Mouse (Mus musculus) right cerebral cortex, postnatal 14 days (tissue): ENCODE measurements around the gene Cdk14.

Experiments
- DNase-seq: peaks from one replicate; pipeline ENCODE4 v3.0.0; 2022

The Cdk14 gene

GRCm38 (mm10) chr5:5419992-5420455, at the start of gene Cdk14:
TSS of gene Cdk14 (minus strand) at chr5:5420312.
- no peak for DNase-seq

- no peak for DNase-seq
Measured at GRCm38 (mm10) chr5:5465256-5465655, 45.1 kb upstream of the Cdk14 start.

DNA sequence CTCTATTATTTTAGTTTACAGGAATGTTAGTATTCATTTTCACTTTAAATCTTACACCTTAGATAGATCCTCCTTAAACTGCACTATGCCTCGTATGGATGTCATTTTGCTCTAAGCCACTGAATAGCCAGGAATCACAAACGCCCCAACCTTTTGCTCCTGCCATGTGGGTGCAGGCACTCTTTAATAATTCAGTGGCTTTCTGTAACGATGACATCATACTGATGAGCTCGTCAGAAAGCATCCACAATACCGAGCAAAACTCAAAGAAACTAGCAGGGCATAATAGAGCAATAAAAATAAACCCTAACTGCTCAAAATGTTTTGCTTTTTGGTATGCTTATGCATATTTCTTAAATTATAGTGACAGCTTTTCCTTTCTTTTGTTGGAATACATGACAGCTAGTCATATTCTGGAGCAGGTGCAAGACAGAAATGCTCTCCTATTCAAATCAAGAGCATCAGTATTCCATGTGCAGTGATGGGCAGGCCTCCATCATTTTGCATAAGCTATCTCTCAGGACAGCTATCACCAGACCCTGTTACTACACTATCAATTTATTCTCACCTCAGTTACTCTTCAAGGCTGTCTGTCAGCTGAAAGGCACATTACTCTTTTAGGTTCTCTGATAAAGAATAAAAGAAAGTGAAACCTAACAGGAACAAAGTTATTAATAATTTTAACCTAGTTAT, 11.8 kb upstream of the Cdk14 start:
- no peak for DNase-seq

DNA sequence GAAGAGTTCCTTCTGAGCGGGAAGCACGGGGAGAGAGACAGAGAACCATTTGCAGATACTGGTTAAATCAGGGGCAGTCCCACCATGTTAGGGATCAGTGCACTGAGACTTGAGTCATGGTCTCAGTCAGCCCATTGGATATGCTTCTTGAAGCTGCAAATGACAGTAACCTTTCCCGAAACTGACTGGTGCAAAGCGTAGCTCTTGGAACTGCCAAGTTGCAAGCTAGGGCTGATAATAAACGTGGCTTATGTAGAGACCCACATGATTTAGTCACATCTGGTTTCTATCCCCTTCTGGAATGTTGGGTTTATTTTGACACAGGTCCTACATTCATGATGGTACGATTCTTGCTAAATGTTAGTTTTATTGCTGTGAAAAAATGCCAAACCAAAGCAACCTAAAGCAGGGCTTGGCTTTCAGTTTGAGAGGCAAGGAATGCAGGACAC, 3.6 kb upstream of the Cdk14 start:
- DNase-seq: no peak

GRCm38 (mm10) chr5:5423081-5423480, 3.0 kb upstream of the Cdk14 start:
- no peak for DNase-seq

- no peak for DNase-seq
Measured at GRCm38 (mm10) chr5:5421439-5421838, 1.3 kb upstream of the Cdk14 start.

DNA sequence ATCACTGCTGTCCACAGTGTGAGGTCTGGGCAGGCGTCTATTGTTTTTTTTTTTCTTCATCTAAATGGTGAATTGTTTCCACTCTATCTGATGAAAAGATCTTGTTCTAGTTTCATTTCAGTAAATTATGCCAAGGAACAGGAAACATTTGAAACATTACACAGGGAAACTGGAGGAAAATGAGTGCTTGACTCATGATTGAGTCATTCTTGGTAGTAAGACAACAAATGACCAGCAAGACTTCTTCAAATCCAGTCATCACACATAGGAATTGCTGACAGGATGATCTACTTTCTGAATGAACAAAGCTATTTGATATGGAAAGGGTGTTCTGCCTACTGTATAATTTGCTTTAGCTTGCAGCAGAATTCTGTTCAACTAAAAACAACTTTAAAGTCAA, 859 bp downstream of the Cdk14 start:
- DNase-seq: no peak

DNA sequence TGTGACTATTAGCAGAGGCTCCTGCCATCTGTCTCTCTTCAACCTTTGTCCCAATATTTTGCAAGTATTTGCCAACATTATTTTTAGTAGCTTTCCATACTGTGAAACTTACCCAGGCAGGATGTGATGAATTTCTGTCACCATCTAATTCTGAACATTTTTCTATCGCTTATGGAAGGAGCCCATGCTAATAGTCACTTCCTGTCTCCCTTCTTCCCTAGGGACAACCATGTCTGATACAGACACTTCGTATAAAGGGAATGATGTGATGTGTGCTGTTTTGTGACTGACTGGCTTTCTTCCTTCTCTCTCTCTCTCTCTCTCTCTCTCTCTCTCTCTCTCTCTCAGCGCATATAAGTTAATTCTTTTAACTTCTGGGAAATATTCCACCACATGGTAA, 5.3 kb downstream of the Cdk14 start:
- no peak for DNase-seq

GRCm38 (mm10) chr5:5411886-5412285, 8.2 kb downstream of the Cdk14 start:
- no peak for DNase-seq

- DNase-seq: no peak
Measured at GRCm38 (mm10) chr5:5401986-5402385, 18.1 kb downstream of the Cdk14 start.

GRCm38 (mm10) chr5:5392786-5393185, 27.3 kb downstream of the Cdk14 start:
- DNase-seq: no peak

GRCm38 (mm10) chr5:5380731-5381718, 39.1 kb downstream of the Cdk14 start:
- DNase-seq: no peak

GRCm38 (mm10) chr5:5379870-5380730, 40.0 kb downstream of the Cdk14 start:
- DNase-seq: peak; percentile 58

GRCm38 (mm10) chr5:5379501-5379869, 40.6 kb downstream of the Cdk14 start:
- DNase-seq: peak; percentile 19

GRCm38 (mm10) chr5:5374393-5374792, 45.7 kb downstream of the Cdk14 start:
- no peak for DNase-seq

DNA sequence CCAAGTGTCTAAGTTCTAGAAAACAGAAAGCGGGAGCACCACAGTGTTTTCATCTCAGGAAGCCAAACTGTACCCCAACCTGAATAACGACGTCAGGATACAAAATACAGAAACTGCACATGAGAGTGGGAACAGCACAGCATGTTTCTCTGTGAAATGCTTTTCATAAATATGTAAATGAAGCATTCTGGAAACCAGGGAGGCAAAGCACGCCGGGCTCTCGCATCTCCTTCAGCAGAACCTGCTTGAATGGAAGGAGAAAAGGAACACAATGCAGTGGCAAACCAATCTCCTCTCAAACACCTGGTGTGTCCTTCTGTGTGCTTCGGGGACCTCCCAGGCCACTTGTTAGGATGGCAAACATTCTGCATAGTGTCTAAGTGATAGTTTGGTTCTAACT, 46.6 kb downstream of the Cdk14 start:
- DNase-seq: no peak

- DNase-seq: no peak
Measured at GRCm38 (mm10) chr5:5372936-5373335, 47.2 kb downstream of the Cdk14 start.

- no peak for DNase-seq
Measured at GRCm38 (mm10) chr5:5372354-5372753, 47.8 kb downstream of the Cdk14 start.

DNA sequence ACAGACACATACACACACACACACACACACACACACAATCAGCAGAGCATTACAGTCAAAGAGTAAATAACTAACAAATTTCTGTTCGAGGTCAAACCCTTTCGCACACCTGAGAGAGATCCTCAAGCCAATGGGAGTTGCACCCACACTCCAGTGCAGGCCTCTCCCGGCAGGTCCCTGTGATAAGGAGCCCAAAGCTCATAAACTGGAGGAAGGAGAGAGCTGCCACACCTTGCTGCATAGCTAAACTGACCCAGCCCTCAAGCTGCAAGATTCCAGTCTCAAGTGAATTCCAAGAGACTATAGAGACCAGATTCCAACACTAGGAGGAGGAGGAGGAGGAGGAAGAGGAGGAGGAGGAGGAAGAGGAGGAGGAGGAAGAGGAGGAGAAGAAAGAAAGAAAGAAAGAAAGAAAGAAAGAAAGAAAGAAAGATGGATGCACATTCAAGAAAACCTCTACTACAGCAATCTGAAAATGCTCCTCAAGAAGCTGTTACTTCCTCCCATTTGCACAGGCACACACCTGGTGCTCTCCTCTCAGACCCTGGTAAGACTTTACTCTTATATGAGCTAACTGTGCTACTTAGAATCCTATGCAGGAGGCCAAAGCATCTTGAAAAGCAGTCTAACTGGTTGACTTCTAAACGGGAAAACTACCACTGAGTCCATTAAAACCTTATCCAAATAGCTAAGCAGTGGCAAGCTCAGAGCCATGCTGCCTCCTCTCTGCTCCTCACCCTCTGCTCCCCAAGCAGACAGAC, 49.6 kb downstream of the Cdk14 start:
- DNase-seq: no peak

GRCm38 (mm10) chr5:5368389-5369164, 51.5 kb downstream of the Cdk14 start:
- DNase-seq: no peak

DNA sequence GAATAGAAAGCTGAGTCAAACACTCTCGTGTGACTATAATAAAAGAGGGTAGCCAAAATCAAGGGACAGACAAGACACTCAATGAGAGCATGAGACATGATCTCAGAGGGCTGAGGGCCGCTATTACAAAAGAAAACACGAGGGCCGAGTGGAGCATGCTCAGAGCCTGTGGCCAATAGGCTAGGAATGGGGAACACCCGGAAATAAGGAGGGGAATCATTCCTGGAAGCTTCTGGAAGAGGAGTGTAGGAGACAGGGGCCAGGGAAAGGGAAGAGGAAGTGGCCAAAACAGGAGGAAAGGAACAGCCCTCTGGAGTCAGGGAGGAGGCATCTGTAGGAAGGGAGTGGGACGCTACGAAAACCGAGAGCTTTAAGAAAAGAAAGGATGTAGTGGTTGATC, 52.6 kb downstream of the Cdk14 start:
- DNase-seq: no peak
